Mouse (Mus musculus): Measurements from ENCODE around the gene Cav1.
A peak's percentile ranks its signal among the peaks of the same experiment; 100 is the strongest.

Cav1 gene

DNA sequence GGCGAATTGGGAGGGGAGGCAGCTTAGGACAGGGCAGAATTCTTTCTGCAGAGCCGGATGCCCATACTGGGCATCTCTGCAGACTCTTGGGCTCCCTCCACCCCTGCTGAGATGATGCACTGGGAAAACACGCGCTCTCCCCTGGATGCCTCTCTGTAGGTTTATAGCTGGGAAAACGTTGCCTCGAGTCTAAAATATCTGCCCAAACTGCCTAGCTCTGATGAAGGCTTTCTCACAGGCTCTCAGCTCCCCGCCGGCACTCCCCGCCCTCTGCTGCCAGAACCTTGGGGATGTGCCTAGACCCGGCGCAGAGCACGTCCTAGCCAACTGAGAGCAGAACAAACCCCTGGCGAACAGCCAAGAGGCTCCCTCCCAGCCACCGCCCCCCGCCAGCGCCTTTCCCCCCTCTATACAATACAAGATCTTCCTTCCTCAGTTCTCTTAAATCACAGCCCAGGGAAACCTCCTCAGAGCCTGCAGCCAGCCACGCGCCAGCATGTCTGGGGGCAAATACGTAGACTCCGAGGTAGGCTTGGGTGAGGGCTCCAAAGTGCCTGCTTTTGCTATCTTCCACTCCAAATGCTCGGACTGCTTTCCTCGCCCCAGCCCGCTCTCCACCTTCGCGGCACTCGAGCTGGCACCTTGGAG is at the start of gene Cav1:
Gene Cav1 (plus strand): TSS at position 382 of the 648 bp plus-strand sequence.
- no peak for DNase-seq (ENCODE audit: low spot score in 2 of 2)

DNA sequence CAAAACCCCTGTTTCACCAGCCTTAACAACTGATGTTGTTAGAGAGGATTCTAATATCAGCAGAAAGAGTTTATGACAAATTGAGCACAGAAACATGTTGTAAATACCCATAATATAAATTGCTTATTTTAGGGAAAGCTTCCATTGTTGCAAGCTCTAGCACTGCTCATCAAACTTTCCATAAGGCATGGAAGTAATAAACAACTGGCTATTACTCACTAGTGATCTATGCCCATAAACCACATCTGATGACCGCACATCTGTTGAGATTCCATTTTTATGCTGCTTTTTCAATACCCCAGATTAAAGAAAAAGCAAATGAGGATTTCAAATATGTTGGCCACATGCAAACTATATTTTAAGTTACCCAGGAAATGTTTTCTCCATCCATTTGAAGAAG is 48.0 kb upstream of the Cav1 start:
- no peak for DNase-seq (ENCODE audit: low spot score in 2 of 2)

DNA sequence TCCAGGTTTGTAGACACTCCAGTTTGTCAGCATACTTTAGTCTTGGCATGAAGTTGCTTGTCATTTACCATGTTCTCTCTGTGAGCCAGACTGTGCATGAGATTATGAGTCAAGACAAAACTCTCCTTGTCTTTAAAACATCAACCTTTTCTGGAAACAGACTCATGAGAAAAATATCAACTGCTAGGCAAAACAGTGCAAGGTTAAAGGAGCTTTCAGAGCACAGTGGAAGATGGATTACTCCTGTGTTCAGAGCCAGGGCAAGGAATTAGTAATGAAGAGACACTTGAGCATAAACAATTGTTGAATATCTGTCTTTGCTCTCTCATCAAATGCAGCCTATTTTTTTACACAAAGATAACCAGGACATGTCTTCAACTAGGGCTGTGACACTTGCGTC is 47.2 kb upstream of the Cav1 start:
- no peak for DNase-seq (ENCODE audit: low spot score in 2 of 2)

DNA sequence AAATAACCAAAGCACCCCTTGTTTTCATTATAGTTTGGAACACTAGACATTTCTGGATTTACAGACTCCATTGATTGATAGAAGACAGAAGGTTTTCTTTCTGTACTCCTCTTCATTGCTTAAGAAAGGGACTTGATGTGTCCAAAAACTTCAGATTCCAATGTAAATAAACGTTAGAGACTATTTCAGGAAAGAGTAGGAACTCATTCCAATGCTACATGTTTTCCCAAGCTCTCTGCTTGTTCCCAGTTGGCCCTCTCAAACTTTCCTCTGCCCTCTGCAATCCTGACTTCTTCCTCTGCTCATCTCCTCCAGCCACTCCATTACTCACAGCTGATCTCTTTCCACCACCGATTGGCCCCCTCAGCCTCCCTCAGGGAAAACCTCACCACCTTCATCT is 43.3 kb upstream of the Cav1 start:
- DNase-seq (ENCODE audit: low spot score in 2 of 2): no peak

DNA sequence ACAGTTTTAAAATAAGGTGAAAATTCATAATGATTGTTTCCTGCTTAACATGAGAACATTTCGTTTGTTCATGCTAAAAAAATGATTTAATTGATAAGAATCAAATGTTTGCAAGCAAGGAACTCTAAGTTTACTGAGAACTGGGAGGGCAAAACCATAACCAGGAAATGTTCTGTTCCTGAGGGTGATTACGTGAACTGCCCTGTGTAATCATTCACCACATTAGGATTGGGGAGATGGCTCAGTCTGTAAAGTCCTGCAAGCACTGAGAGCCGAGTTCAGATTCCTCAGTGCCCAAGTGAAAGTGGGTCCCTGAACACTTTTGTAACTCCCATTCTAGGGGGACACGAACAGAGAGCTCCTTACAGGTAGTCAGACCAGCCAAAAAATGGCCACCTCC is 41.1 kb upstream of the Cav1 start:
- no peak for DNase-seq (ENCODE audit: low spot score in 2 of 2)

DNA sequence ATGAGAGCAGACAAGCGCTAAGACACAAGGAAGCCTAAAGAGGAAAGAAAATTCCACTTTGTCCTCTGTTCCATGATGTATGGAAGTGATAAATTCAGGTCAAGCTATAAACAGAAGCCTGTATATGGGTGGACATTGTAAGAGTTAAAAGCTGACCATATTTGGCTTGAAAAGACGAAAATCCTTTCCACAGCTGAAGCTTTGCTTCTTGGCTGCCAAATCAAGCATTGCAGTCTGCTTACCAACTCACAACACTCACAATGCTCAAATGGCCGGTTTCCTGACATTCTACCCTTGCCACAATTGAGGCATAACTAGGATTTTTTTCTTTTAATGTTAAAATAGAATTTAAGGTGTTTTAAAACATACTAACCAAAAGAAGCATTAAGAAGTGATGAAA is 39.7 kb upstream of the Cav1 start:
- no peak for DNase-seq (ENCODE audit: low spot score in 2 of 2)

DNA sequence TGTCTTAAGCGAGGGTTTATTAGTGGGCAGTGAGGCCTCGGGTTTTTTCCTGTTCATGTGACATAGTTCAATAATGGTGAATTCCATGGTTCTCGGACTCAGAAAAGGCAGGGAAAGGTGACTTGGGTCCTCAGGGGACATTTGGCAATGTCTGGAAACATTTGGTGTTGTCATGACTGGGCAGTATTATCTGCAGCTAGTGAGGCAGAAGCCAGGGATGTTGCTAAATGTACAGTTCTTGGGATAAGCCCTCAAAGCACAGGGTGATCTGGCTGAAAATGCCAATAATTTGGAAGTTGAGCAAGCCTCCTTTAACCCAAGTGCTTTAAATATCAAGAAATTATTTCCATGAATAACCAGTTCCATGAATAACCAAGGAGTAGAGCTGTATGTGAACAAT is 27.8 kb upstream of the Cav1 start:
- DNase-seq (ENCODE audit: low spot score in 2 of 2): no peak

DNA sequence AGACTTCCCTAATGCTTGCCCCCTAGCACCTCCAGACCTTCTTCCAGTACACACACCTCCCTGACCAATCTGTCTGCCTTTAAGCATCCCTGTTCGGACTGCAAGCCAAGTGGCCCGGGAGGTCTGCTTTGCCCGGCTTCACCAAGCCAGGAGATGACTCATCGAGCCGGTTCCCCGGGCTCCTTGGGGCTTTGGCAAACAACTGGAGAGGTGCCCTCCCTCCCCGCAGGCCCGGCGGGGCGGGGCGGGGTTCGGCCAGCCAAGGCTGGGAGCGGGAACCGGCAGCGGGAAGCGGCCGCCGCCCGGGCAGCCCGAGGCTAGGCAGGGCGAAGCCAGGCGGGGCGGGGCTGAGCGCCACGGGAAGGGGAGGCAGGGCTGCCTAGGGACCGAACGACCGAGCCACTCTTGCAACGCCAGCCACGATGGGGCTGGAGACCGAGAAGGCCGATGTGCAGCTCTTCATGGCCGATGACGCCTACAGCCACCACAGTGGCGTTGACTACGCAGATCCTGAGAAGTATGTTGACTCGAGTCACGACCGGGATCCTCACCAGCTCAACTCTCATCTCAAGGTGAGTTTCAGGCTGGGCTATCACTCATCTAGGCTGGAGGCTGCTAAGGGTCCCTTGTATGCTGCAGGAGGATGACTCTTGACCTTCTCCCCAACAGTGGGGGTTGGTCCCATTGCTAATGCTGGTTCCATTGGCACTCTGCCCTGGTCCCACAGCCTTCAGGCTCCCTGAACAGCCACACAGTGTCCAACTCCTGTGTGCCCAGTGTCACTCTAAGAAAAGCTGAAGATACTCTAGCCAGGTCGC is 25.0 kb upstream of the Cav1 start, which contains the start of gene Cav2:
Gene Cav2 (plus strand): TSS at position 247 of the 818 bp plus-strand sequence.
- DNase-seq (ENCODE audit: low spot score in 2 of 2): peak; percentile 8 to 17

DNA sequence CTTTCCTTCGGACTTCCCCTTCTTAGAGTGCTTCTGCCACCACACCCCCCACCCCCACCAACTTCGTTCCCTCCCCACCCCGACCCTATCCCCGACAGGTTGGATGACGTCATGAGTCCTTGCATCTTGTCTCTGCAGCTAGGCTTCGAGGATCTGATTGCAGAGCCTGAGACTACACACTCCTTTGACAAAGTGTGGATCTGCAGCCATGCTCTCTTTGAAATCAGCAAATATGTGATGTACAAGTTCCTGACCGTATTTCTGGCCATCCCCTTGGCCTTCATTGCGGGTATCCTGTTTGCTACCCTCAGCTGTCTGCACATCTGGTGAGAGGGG is 24.4 kb upstream of the Cav1 start:
- peak in 1 of 2 experiments; percentile 5 for DNase-seq (ENCODE audit: low spot score in 2 of 2)

DNA sequence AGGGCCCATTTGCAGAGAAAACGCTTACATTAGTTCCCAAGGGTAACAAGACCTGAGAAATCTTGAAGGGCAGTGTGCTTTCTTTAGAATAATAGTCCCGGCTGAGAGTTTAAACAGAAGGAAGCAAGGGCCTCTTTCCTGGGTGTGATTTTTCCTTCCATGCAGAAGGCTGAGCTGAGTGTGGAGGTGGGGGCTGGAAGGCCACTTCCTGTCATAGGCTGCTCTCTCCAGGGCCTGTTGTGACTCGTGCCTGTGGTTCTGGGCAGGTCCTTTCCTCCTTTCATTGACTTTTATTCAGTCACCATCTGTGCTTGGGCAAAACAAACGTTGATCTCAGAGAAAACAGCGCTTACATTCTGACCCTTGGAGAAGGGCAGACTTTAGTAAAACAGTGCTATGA is 24.0 kb upstream of the Cav1 start:
- no peak for DNase-seq (ENCODE audit: low spot score in 2 of 2)

DNA sequence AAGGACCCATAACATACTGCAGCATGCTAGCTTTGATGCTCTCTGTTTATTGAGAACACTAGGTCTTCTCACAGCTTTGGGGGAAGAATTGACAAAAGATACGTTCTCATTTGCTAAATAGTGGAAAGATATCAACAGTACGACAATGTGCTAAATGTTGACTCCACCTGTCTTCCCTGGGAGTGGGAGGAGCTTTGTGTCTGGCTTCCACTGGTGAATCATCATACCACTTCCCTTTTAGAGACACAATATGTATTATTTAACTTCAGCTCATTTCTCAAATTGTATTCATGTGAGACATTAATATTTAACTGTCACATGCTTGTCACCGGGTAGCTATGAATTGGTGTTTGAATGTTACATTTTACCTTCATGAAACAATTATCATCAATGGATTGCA is 22.3 kb upstream of the Cav1 start:
- DNase-seq (ENCODE audit: low spot score in 2 of 2): peak in 1 of 2 experiments; percentile 17

DNA sequence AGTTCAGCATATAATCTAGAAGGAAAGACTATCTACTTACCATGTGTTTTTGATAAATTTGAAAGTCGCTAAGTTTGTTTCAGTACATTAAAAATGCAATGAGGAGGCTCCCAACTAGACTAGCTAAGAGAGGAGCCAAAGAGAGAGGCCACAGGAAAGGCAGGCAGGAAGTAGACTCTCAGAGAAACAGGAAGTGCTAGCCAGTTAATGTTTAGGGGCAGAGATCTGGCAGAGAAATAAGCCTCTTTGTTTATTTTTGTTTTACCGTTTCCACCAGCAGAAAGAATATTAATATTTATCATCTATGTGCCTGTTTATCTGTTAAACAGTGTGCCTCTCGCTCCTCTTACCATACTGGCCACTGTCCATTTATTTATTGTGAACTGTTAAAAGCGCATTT is 19.8 kb upstream of the Cav1 start:
- peak in 1 of 2 experiments; percentile 7 for DNase-seq (ENCODE audit: low spot score in 2 of 2)

DNA sequence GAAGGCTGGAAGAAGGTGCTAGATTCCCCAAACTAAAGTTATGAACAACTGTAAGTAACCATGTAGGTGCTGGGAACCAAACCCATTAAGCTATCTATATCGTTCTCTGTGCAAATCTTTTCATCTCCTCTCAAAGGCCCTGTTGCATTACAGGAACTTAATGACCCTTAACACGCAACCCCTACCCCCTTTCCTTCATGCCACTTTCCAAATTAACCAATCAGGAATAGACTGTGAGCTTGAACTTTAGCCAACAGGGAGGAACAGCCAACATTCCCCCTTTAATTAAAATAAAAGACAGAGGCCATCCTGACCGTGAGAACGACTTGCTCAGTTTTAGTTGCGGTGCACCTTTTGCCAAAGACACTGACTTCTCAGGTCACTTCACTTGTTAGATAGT is 11.0 kb upstream of the Cav1 start:
- no peak for DNase-seq (ENCODE audit: low spot score in 2 of 2)

DNA sequence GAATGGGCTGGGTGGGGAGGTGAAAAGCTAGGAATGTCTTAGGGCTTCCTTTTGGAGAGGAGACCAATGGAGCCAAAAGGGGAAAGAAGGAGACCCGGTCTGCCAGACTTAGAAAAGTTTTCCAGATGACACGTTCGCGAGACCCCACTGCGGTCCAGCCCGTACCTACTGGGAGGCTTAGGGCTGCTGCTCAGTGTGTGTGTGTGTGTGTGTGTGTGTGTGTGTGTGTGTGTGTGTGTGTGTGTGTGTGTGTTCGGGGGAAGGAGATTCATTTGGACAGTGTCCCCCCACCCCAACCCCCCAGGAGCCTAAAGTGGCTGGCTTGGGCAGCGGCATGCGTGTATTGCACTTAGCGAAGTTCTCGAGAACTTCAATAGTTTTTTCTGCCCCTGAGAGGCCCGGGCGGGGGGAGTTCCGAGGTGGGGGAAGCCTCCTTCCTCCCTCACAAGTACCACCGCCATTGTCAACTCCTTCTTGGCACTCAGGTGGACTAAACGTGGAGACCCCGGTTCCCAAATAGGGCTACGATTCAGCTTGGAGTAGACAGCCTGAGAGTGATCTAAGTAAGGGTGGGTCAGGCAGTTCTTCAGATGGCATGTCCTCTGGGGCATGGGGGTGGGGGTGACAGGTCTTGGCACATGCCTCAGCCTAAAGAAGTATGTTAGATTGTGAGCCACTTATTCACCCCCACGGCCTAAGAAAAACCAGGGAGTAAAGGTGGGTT is 629 bp downstream of the Cav1 start:
- DNase-seq (ENCODE audit: low spot score in 2 of 2): no peak

DNA sequence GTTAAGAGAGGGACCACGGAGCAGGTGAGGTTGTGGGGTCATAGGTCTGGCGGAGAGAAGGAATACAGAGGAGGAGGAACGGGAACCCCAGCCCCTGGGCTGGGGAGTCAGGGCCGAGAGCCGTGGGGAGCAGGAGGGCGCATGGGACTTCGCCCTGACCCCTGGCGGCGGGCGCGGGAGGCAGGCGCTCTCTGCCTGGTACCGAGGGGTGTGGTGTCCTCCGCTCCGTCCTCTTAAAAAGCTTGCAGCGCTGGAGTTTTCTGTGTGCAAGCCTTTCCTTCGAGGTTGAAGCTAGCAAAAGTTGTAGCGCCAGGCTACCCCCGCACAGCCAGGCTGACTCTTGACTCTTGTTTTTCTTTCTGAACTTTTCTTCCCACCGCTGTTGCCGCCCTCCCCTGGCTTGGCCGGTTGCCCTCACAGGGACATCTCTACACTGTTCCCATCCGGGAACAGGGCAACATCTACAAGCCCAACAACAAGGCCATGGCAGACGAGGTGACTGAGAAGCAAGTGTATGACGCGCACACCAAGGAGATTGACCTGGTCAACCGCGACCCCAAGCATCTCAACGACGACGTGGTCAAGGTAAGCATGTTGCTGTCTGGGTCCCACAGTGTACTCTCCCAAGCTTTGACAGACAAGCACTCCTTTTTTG is 1.5 kb downstream of the Cav1 start:
- DNase-seq (ENCODE audit: low spot score in 2 of 2): peak in 1 of 2 experiments; percentile 34

DNA sequence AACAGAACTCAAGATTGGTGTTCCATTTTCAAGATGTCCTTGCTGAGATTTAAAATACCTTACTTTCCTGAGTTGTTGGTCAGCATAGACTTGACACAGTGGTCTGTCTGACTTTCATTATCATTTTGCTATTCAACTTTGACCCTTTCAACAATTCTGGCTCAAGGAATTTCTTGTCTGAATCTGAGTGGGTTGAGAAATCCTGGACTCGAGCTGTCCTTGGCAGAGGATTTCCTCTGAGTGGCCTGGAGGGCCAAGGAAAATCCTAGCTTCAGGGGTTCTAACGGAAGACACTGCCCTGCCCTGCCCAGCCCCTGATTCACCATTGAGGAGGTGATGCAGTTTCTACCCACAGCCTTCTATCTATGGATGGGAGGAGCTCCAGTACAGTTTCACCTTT is 2.5 kb downstream of the Cav1 start:
- no peak for DNase-seq (ENCODE audit: low spot score in 2 of 2)

DNA sequence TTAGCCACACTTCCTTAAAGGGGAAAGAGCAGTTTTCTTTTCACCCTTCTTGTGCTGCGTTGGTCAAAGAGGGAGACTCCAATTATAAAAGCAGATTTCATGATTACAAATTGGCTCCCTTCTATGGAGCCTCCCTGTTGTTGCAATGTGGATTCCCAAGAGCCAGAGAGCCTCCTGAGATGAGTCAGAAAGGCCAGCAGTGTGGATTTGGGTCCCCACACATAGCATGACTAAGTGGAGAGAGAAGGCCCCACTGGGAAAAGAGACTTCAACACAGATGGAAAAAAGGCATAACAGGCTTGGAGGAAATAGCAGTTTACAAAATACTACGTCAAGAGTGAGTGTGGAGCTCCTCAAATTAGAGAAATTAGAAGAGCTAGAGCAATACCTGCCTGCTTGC is 3.1 kb downstream of the Cav1 start:
- DNase-seq (ENCODE audit: low spot score in 2 of 2): no peak

DNA sequence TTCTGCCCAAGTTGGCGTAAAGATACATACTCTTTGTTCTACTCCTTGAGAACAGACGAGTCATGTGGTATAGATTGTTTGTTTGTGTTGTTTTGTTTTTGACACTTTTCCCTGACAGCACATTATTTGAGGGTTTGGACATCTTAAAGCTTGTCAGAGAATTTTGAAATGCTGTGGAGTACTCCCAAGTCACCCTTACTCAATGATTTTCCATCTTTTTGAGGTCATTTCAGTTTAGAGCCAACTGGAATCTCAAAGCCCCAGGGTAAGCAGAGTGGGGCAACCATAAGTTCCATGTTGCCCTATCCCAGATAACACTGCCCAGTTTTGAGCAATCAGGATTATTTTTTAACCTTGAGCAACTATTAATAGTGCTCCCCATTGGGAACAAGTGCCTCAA is 8.1 kb downstream of the Cav1 start:
- no peak for DNase-seq (ENCODE audit: low spot score in 2 of 2)

DNA sequence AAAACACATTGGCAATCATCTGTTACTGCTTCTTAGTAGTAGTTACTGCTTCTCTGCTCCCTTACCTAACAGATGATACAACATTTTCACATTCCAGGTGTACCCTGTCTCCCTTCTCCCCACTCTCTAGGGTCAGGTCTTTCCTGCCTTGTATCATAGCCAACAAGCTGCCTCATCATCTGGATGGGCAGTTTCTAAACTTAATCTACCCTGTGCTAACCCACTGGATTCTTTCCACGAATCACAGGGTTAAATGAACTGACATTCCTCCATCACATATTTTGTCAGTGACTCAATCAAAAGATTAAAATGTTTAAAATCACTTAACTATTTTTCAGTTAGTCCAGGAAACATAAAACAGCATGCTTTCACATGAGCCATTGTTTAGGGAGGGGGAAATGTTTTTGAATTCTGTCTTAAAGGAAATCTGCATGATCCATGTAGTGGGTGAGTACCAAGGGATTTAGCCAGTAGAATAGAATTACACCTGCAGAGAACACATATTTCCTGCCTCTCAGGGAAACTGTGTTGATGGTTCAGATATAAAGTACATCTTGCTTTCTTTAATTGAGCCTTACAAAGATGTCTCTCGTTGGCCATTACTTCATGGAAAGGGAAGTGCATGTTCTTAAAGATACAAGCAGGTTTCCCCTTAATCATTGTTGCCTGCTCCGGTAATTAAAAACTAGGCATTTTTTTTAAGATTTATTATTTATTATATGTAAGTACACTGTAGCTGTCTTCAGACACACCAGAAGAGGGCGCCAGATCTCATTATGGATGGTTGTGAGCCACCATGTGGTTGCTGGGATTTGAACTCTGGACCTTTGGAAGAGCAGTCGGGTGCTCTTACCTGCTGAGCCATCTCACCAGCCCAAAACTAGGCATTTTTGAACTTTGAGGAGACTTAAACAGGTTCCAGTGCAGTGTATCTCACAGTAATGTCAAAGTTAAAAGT is 8.8 kb downstream of the Cav1 start:
- no peak for DNase-seq (ENCODE audit: low spot score in 2 of 2)

DNA sequence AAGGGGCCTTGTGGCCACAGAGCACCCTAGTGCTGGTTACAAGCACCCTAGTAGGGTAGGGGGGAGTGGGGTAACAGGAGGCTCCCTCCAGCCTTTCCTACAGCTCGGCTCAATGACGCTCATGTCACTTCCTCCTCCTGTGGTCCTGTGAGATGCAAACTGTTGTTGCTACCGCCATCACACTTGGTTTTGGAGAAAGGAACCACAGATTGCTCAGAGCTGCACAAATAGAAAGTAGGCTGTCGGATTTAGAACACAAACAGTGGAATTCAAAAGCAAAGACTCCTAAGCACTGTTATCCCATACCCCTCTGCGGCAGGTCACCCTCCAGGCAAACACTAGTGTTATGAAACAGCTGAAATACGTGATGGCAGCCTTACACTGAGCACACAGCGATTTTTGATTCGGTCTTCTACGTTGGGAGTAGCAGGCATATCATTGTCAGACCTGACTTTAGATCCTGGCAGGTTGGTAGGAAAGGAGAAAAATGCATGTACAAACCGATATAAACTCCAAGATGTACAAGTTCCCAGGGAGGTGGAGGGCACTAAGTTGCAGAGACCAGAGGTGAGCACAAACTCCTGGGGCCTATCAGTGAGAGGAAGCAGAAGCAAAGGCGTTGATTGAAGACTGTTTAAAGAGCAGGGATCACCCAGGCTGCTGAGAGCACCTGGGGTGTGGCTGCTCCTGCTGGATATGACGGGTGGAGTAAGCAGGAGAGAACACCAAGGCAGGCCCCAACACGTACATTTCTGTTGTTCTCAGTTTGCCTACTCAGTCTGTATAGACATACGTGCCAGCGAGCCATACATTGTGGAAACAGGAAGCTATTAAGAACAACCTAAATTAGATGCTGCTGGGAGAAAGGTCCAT is 10.4 kb downstream of the Cav1 start:
- no peak for DNase-seq (ENCODE audit: low spot score in 2 of 2)

Measured in natural killer cell, adult 2 months (primary cell).